Mouse (Mus musculus) B cell, adult 62 days (primary cell): ENCODE data around the gene Bst1. TPM values are rescaled to one million over a fixed set of nuclear protein-coding genes. Genes with fewer than 3 reads are reported as not detected.

Source experiments
- total RNA-seq: library from RNA; stranded (reverse); gene quantifications from 4 replicates; pipeline ENCODE4 v1.2.4, GENCODE M21; 2023

Bst1 gene
- total RNA-seq = 4.5 to 5.9 TPM (median 5.5 TPM) in 4 replicates

DNA sequence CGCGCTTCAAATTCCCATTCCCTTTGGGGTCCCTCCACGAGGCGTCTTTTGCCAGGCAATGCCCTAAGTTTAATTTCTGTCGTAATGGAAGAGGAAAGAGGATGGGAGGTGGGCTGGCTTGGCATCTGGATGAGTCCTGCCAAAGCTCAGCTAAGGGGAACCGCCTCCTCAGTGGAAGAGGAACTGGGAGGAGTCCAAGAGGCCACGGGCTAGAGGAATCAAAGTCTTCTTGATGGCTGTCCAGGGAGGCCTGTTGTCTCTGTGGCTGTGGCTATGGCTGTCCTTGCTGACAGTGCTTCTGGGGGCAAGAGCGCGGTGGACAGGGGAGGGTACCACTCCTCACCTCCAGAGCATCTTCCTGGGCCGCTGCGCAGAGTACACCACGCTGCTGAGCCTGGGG lies at the start of gene Bst1:
Bst1 (plus strand) TSS at position 191 of the 400 bp plus-strand sequence.

DNA sequence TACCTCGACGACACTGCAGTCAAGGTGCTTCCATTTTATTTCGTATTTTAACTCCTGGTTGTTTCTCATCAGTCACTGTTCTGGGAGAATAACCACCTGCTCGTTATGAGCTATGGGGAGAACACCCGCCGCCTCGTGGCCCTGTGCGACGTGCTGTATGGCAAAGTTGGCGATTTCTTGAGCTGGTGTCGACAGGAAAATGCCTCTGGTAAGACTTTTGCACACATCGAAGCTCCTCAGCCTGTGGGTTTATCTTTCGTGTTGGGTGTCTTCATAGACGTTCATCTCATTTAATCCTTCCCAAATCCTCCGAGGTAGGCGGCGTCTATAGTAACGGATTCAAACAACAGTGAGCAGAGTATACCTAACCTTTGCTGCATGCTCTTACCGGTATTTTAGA lies 2.9 kb downstream of the Bst1 start, which contains the start of gene Fbxl5:
Fbxl5 (minus strand) TSS at position 101 of the 400 bp plus-strand sequence.

DNA sequence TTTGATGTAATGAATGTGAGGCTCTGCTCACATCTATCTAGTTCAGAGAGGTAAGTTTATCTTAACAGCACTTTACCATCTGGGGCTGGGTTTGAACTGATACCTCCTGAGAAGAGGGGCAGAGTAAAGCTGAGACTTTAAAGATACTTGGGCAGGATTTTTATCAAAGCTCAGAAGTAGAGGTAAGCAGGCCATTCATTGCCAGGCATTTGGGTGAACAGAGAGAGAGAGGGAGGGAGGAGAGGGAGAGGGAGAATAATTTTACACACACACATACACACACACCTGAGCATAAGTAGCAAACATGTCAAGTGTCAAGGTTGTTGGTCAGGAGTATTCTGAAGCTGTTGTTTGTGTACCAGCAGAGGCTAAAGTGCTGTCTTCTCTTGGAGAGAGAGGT lies 49.6 kb downstream of the Bst1 start, which contains the start of gene Cd38:
Cd38 (plus strand) TSS at position 301 of the 400 bp plus-strand sequence.

Other genes starting within 250 kb of the Bst1 start
- gene Cc2d2a, start 156.5 kb upstream of the Bst1 start, total RNA-seq = not detected in 4 replicates
- gene Fbxl5, start 2.8 kb downstream of the Bst1 start, total RNA-seq = 69.6 to 71.8 TPM (median 69.8 TPM) in 4 replicates
- 116 to 127 TPM (median 123 TPM) in 4 replicates for gene Cd38, start 49.7 kb downstream of the Bst1 start, total RNA-seq
- gene Gm7879, start 94.3 kb downstream of the Bst1 start, total RNA-seq = 6.3 to 14.1 TPM (median 11.9 TPM) in 4 replicates
- gene Fgfbp1, start 162.9 kb downstream of the Bst1 start, total RNA-seq = not detected in 4 replicates